Mouse (Mus musculus): ENCODE results near the gene Pdlim7. TPM values are rescaled to one million over a fixed set of nuclear protein-coding genes. Genes with fewer than 3 reads are reported as not detected.

Gene Pdlim7
- polyA plus RNA-seq, 1 experiment = 78.9 TPM

DNA sequence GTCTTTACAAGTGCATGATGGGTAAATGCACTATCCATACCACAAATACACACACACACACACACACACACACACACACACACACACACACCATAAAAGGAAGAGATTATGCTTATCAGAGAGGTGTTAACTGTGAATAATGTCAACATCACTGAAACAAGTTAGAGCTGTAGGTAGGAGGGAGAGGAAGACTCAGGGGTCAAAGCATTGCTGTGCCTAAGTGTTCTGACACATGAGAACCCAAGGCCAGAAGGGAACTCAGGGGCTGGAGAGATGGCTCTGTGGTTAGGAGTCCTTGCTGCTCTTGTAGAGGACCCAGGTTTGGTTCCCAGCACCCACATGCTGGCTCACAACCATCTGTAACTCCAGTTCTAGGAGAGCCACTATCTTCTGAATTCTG lies 33.5 kb downstream of the Pdlim7 start:
- TF ChIP-seq GATA1 (IDR thresholded peaks at IDR 0.05; ENCODE audit: low read length) = no peak

GRCm38 (mm10) chr13:55479008-55479407 lies 34.5 kb downstream of the Pdlim7 start:
- no peak for TF ChIP-seq GATA1 (IDR thresholded peaks at IDR 0.05; ENCODE audit: low read length)

DNA sequence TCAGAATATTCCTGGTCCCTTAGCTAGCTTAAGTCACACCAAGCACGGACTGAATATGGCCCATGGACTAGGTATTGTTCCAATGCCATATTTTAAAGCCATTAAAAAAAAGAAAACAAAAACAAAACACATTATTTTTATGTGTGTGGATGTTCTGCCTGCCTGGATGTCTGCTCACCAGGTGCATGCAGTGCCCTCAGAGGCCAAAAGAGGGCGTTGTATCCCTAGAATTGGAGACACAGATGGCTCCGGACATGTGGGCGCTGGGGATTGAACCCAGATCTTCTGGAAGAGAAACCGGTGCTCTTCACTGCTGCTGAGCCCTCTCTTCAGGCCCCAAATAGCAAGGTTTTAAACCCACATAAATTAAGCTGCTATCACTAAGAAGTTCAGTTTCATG lies 35.4 kb downstream of the Pdlim7 start:
- no peak for TF ChIP-seq GATA1 (IDR thresholded peaks at IDR 0.05; ENCODE audit: low read length)

GRCm38 (mm10) chr13:55477492-55477891 lies 36.0 kb downstream of the Pdlim7 start:
- no peak for TF ChIP-seq GATA1 (IDR thresholded peaks at IDR 0.05; ENCODE audit: low read length)

DNA sequence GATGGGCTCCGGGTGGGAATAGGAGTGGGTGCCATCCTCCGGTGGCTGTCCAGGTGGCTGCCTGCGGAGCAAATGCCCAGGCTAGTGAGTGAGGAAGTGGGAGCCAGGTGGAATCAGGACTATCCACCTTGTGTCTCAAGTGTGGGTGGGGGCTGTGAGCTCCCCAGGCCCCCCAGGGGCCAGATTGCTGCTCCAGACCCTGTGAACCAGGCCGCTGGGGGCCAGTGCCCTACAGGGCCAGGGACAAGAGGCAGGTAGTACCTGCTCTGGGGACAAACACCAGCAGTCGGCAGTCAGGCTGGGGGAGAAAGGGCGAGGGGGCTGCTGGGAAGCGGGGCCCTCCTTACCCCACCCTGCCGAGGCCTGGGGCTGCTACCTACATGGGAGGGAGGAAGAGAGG lies 37.2 kb downstream of the Pdlim7 start:
- no peak for TF ChIP-seq GATA1 (IDR thresholded peaks at IDR 0.05; ENCODE audit: low read length)

DNA sequence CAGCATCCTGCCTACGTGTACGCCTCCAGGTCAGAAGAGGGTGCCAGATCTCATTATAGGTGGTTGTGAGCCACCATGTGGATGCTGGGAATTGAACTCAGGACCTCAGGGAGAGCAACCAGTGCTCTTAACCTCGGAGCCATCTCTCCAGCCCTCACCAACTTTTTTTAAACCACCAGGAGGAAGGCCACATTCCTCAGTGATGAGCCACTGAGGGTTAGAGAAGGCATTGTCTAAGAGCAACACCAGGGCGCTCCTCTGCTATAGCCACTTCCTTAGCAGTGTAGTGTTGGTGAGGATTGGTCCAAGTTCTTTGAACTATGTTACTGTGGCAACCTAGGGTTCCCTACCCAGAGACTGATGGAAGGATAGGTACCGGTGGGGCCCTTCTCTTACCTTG lies 37.7 kb downstream of the Pdlim7 start:
- no peak for TF ChIP-seq GATA1 (IDR thresholded peaks at IDR 0.05; ENCODE audit: low read length)

GRCm38 (mm10) chr13:55474621-55475069 lies 38.8 kb downstream of the Pdlim7 start:
- no peak for TF ChIP-seq GATA1 (IDR thresholded peaks at IDR 0.05; ENCODE audit: low read length)

DNA sequence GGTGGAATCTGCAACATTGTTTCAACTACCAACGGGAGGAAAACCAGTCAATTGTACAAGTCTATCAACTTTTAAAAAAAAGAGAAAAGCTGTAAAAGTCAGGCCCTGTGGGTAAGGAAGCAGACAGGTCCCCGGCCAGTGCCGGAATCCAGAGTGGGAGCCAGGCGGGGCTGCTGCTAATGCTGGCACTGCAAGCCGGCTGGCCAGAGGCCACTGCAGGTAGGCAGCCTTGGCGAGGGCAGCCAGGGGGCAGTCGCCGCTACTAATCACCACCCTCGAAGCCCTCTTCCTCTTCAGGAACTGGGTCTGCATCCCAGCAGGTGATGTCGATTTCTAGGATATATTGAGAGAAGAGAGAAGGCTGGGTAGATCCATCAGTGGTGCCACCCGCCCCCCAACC lies 39.5 kb downstream of the Pdlim7 start:
- TF ChIP-seq GATA1 (IDR thresholded peaks at IDR 0.05; ENCODE audit: low read length) = no peak

- TF ChIP-seq GATA1 (IDR thresholded peaks at IDR 0.05; ENCODE audit: low read length) = no peak
Observed at GRCm38 (mm10) chr13:55473076-55473831, 40.2 kb downstream of the Pdlim7 start.

- no peak for TF ChIP-seq GATA1 (IDR thresholded peaks at IDR 0.05; ENCODE audit: low read length)
Observed at GRCm38 (mm10) chr13:55472132-55473022, 41.1 kb downstream of the Pdlim7 start.

- TF ChIP-seq GATA1 (IDR thresholded peaks at IDR 0.05; ENCODE audit: low read length) = no peak
Observed at GRCm38 (mm10) chr13:55471819-55472131, 41.7 kb downstream of the Pdlim7 start.

- no peak for TF ChIP-seq GATA1 (IDR thresholded peaks at IDR 0.05; ENCODE audit: low read length)
Observed at GRCm38 (mm10) chr13:55471156-55471818, 42.2 kb downstream of the Pdlim7 start.

GRCm38 (mm10) chr13:55470372-55470771 lies 43.1 kb downstream of the Pdlim7 start:
- no peak for TF ChIP-seq GATA1 (IDR thresholded peaks at IDR 0.05; ENCODE audit: low read length)

- TF ChIP-seq GATA1 (IDR thresholded peaks at IDR 0.05; ENCODE audit: low read length) = no peak
Observed at GRCm38 (mm10) chr13:55468851-55469560, 44.5 kb downstream of the Pdlim7 start.

- no peak for TF ChIP-seq GATA1 (IDR thresholded peaks at IDR 0.05; ENCODE audit: low read length)
Observed at GRCm38 (mm10) chr13:55465830-55466440, 47.5 kb downstream of the Pdlim7 start.

All from G1E-ER4 (cell line).